8 mouse cellular contexts compared by ENCODE assay signal in genomic region chr8:95599861-95600260, GRCm38 (mm10). TPM values are rescaled to one million over a fixed set of nuclear protein-coding genes. Genes with fewer than 3 reads are reported as not detected.
DNase-seq lines count a peak whose midpoint lies in the region; ATAC-seq lines count a peak whose summit lies in the region.

No protein-coding gene starts in this region.

- no peak overlapping the region for H3K4me3 ChIP-seq in intestine, embryonic 16.5 days (ENCODE audit: low read length)
- no peak overlapping the region for H3K4me3 ChIP-seq in limb, embryonic 13.5 days

- H3K27ac ChIP-seq in intestine, embryonic 16.5 days (ENCODE audit: low read length), result no peak overlapping the region
- H3K27ac ChIP-seq in limb, embryonic 13.5 days, result no peak overlapping the region

- 0 out of 2 replicates have a peak, but pooled peaks have one; percentile 36 for ATAC-seq in intestine, embryonic 16.5 days
- no peak for ATAC-seq in limb, embryonic 13.5 days (ENCODE audit: low FRiP score, low read depth)

- peak; percentile 44 for DNase-seq in urinary bladder, postnatal 14 days (ENCODE audit: low spot score)
- DNase-seq in urinary bladder, adult 2 months (ENCODE audit: low spot score), result no peak
- DNase-seq in cerebellum, adult 18-20 months, result peak; percentile 52 to 68
- DNase-seq in forelimb bud, embryonic 11.5 days (ENCODE audit: low read depth, low spot score), result peak; percentile 82
- DNase-seq in neural tube, embryonic 10.5 days (ENCODE audit: extremely low spot score, low spot score), result peak; percentile 83
- peak; percentile 33 to 51 for DNase-seq in thymus, postnatal 36 days

- H3K27me3 ChIP-seq in intestine, embryonic 16.5 days (replicated peaks; ENCODE audit: control insufficient read depth, insufficient read depth, low read length), result no peaks in the 10 kb centered on the region
- no peaks in the 10 kb centered on the region for H3K27me3 ChIP-seq in limb, embryonic 13.5 days

- 9% methylated on average over 11 of the region's 11 CpGs for WGBS in intestine, embryonic 16.5 days
- whole genome bisulfite sequencing in limb, embryonic 13.5 days, result 9% methylated on average over 11 of the region's 11 CpGs

- no peaks in the 10 kb centered on the region for H3K9me3 ChIP-seq in intestine, embryonic 16.5 days (ENCODE audit: control insufficient read depth, low read length)
- H3K9me3 ChIP-seq in limb, embryonic 13.5 days, result no peaks in the 10 kb centered on the region

- H3K36me3 ChIP-seq in intestine, embryonic 16.5 days (ENCODE audit: control insufficient read depth, insufficient read depth, low read length), result no peaks in the 10 kb centered on the region
- no peaks in the 10 kb centered on the region for H3K36me3 ChIP-seq in limb, embryonic 13.5 days

- no peak overlapping the region for H3K9ac ChIP-seq in intestine, embryonic 16.5 days (ENCODE audit: low read depth, low read length)
- no peak overlapping the region for H3K9ac ChIP-seq in limb, embryonic 13.5 days

- H3K4me1 ChIP-seq in intestine, embryonic 16.5 days (ENCODE audit: control insufficient read depth, insufficient read depth, low read length), result no peaks in the 10 kb centered on the region
- H3K4me1 ChIP-seq in limb, embryonic 13.5 days, result no peaks in the 10 kb centered on the region

- H3K4me2 ChIP-seq in intestine, embryonic 16.5 days (ENCODE audit: low read depth, low read length), result no peak overlapping the region
- peak overlapping the region; percentile 28; the same call in 1 of the 2 replicates for H3K4me2 ChIP-seq in limb, embryonic 13.5 days (replicated peaks)

RNA-seq across cellular contexts. Expression of gene Prss54, which starts 23.7 kb away (rescaled TPM):
- not detected in 2 replicates for polyA plus RNA-seq in urinary bladder, adult 2 months (2012; rRNA removed)
- not detected in 2 replicates for polyA plus RNA-seq in intestine, embryonic 16.5 days (2015; fragmentation: Nextera tagmentation; extraction: Ambion mirVana)
- not detected in 2 replicates for polyA plus RNA-seq in limb, embryonic 13.5 days (2015; fragmentation: Nextera tagmentation; extraction: Ambion mirVana)

RNA-seq across cellular contexts. Expression of gene Gins3, which starts 33.4 kb away (rescaled TPM):
- 3.8 and 4.8 TPM in 2 replicates for polyA plus RNA-seq in urinary bladder, adult 2 months (2012; rRNA removed)
- polyA plus RNA-seq in intestine, embryonic 16.5 days (2015; fragmentation: Nextera tagmentation; extraction: Ambion mirVana), result 9.2 and 11.9 TPM in 2 replicates
- polyA plus RNA-seq in limb, embryonic 13.5 days (2015; fragmentation: Nextera tagmentation; extraction: Ambion mirVana), result 24.9 and 28.0 TPM in 2 replicates
